Mouse (Mus musculus) gastrocnemius, postnatal 4 days (tissue): ENCODE results near the gene Nepn. TPM values are rescaled to one million over a fixed set of nuclear protein-coding genes. Genes with fewer than 3 reads are reported as not detected.

ENCODE experiments used
- DNase-seq, 2 experiments: peaks; one replicate each; pipeline ENCODE4 v3.0.0; 2021 to 2022; ENCODE audit warnings: low spot score in 2 of 2, mixed read lengths in 2 of 2
- total RNA-seq, 2 experiments: library from RNA; stranded (reverse); gene quantifications; 2 replicates each; pipeline ENCODE4 v1.2.3; 2021

The Nepn gene
- total RNA-seq, 2 experiments from 2014 or later: 0.36 TPM; not detected in 1

DNA sequence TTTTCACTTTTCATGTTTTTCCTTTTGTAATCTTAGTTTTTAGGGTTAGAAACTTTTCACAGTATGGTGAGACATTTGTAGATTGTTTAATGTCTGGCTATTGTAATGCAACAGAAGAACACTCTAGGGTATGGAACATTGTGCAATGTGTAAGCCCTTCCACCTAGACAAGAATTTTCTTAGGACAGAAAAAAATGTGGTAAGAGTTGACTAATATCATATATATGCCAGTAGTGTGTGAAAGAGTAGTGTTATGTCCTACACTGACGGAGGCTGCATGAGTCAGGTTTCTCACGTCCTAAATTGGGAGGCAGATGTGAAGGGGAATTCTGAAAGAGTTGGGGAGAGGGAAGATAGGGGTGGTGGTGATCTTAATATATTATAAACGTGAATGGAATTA is 10.9 kb downstream of the Nepn start:
- no peak for DNase-seq

DNA sequence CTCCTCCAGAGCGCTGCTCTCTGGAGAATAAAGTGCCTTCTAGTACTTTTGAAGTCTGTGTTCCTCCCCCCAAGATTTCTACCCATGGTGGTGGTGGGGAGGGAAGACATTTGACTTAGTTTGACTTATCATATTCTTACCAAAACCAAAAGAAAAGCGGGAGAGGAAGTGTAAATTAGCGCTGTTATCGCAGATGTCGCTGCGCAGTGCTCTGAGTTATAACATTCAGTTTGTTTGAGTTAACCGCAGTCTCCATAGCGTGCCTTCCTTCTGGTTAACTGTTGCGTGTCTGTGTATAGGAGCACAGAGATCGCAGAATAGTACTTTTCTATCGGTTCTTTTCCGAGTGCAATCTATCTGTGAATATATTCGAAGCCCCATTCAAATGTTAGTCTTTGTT is 16.4 kb downstream of the Nepn start:
- DNase-seq: no peak

DNA sequence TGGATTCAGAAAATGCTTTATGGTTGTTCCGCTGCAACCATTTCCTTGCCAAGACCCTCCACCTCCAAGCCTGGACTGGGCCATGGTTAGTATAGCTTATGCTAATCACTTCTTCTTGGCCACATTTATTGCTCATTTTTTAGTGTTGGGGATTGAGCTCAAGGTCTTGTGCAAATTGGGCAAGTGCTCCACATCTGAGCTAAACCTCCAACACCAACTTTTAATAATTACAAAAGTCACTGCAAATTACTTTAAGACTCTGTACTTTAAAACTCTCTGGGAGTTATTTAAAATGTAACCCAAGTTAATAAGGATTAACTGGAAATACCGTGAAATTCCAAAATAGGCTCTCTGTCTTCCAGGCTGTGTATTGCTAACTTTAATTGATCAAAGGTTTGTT is 18.8 kb downstream of the Nepn start:
- no peak for DNase-seq

- DNase-seq: no peak
Measured at GRCm38 (mm10) chr10:52415020-52415419, 26.2 kb downstream of the Nepn start.

GRCm38 (mm10) chr10:52416458-52416857 is 27.7 kb downstream of the Nepn start:
- no peak for DNase-seq

DNA sequence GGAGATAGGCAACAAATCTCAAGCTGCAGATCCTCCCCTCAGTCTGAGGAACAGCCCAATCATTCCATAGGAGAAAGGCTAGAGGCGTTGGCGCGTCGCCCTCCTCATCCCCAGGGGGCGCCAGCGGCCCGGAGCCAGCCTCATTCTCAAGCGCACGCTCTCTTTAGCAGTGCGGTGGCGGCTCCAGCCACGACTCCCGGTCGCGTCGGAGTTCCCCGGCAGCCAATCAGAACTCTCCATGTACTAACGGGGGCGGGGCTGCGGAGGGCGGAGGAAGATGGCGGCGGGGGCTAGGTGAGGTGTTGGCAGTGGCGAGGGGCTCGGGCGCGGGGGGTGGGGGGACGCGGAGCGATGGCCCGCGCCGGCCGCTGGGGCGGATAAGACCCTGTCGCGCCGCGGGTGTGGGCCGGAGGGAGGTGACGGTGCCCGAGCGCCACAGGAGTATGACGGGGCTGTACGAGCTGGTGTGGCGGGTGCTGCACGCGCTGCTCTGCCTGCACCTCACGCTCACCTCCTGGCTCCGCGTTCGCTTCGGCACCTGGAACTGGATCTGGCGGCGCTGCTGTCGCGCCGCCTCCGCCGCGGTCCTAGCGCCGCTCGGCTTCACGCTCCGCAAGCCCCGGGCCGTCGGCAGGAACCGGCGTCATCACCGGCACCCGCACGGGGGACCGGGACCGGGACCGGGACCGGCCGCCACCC is 28.7 kb downstream of the Nepn start, which contains the start of gene Nus1:
Gene Nus1, plus strand, starts transcription at position 249 of the 699 bp plus-strand sequence.
- peak; percentile 95 to 96 for DNase-seq

- peak in 1 of 2 experiments; percentile 18 for DNase-seq
Measured at GRCm38 (mm10) chr10:52417998-52418860, 29.5 kb downstream of the Nepn start.

DNA sequence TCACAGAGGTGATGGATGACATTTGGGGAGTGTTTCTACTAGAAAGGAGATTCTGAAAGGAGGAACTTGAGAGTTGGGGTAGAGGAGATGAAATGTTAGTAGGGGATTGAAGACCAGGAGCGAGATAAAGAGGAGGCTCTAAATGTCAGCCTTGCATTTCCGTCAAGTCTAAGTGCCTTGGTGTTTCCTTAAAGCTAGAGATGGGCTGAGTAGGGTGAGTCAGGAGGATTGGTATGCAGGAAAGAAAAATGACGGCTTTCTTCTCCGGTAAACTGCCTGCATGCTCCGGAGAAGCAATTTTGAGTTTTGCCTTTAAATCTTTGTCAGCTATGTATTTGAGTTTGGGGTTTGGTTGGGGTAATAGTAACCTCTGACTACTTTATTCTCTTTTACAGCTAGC is 30.2 kb downstream of the Nepn start:
- DNase-seq: no peak

- no peak for DNase-seq
Measured at GRCm38 (mm10) chr10:52419402-52419801, 30.6 kb downstream of the Nepn start.

- DNase-seq: no peak
Measured at GRCm38 (mm10) chr10:52420526-52420925, 31.8 kb downstream of the Nepn start.

DNA sequence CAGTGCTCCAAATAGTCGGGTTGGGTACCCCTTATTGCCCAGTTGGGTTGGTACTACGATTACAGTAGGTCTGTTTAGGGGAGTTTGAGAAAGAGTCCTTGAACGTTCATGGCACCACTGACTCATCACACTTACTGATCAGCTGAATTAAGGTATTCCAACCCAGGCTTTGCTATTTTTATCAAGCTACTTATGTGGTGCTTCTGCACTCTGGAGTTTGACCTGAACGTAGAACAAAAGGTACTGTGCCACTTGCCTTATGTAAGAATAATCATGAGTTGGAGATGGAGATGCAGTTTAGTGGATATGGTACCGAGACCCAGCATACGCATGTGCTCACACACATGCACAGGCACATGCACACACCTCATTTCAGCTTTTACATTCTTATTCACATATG is 32.9 kb downstream of the Nepn start:
- DNase-seq: no peak

GRCm38 (mm10) chr10:52423097-52423496 is 34.3 kb downstream of the Nepn start:
- DNase-seq: no peak

- no peak for DNase-seq
Measured at GRCm38 (mm10) chr10:52426314-52426980, 37.7 kb downstream of the Nepn start.

- no peak for DNase-seq
Measured at GRCm38 (mm10) chr10:52427634-52428415, 39.1 kb downstream of the Nepn start.

DNA sequence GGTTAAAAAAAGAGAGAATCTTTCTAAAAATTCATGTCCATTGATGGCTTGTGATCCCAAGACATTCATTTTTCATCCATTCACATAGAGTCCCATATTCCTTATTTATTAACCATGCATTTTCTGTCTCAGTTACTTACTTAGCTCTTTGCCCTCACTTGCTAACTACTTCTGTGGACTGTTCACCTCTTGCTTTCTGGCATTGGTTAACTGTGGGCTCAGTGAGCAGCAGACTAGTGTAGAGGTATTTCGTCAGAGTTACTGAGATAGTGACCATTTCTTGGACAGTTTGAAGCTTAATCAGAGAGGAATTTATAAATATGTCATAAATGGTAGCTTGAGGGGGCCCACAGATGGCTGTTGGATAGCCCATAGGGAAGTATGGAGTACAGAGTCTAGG is 42.2 kb downstream of the Nepn start:
- no peak for DNase-seq

DNA sequence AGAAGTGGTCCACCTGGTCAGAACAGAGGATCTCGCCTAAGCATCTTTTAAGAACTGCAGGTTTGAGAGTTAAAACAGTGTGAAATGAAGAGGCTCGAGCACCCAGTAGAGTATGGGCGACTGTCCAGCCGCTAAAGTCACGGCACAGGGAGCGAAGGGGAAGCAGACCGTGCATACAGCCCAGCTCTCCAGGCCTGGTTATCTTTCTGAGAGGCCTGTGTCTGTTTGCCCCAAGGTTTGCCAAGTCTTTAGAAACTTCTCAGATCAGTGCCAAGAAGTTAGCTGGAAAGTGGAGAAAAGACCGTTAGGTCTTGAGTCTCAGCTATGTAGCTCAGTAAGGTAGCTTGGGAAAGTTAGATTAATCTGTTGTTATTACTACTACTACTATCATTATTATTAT is 46.1 kb downstream of the Nepn start:
- no peak for DNase-seq

Other genes with a start within 250 kb of the Nepn start
- under 1 TPM; 0.26 to 0.34 TPM for gene Ros1, start 193.7 kb upstream of the Nepn start, total RNA-seq
- 1 to 10 TPM; 4.6 to 5.2 TPM for gene Dcbld1, start 155.4 kb upstream of the Nepn start, total RNA-seq
- gene Gm26741, start 30.2 kb upstream of the Nepn start, total RNA-seq: not detected
- gene Gopc, start 6.8 kb upstream of the Nepn start, total RNA-seq: 10 to 100 TPM; 16.7 to 18.9 TPM
- 10 to 100 TPM; 30.7 to 34.1 TPM for gene Nus1, start 28.6 kb downstream of the Nepn start, total RNA-seq